Mouse (Mus musculus) cortical plate, adult 2 months (tissue): ENCODE results near the gene Fxn.

ENCODE experiments used
- CTCF ChIP-seq: fragments of 200-500 bp; IDR thresholded peaks from 2 replicates; pipeline ENCODE4 v1.5.1; 2011; ENCODE audit warnings: mild to moderate bottlenecking, control low read depth, low read length; ENCODE audit not compliant: insufficient read depth; ENCODE audit errors: extremely low read depth
- POLR2A ChIP-seq: fragments of 200-500 bp; IDR thresholded peaks from 2 replicates; pipeline ENCODE4 v1.6.1; 2011; ENCODE audit warnings: mild to moderate bottlenecking, low read length, control low read depth; ENCODE audit not compliant: insufficient read depth; ENCODE audit errors: extremely low read depth

DNA sequence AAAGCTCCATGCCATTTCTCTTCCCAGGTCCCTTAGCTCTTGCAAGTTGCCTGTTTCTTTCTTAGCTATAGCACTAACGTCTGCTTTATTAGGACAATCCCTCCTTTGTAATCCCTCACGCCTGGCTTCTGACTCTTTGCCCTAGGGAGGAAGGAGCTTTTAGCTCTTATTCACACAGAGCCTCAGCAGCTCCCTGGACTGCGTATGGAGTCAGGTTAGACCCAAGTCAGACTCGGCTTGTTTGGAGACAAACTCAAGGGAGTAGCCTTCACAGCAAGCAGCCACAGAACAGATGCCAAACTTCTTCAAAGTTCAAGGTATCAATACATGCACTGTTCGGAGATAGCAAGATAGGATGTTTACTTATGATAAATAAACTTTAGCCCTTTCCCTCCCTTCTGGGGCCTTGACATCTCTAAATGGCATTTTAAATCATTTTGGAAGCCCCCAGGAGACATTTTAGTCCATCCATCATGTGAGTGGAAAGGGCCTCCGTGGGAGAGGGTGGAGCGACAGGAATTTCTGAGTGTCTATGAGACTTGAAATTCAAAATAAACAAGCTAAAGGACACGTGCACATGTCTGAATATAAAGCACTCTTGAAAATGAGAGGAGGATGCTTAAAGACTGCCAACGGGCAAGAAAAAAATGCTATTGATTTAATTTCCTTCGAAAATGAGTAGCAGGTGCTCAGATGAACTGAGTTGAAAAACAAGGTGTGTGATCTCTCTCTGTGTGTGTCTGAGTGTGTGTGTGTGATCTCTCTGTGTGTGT, 43.6 kb upstream of the Fxn start:
- TF ChIP-seq CTCF (no peak), POLR2A (no peak)
